Mouse (Mus musculus): Measurements from ENCODE around the gene Lgr4.
"Not testable (repeated sequence)": the region's sequence is repeated elsewhere in the genome, so short reads cannot be mapped to it uniquely, and the experiment has no call there.

Lgr4 gene

DNA sequence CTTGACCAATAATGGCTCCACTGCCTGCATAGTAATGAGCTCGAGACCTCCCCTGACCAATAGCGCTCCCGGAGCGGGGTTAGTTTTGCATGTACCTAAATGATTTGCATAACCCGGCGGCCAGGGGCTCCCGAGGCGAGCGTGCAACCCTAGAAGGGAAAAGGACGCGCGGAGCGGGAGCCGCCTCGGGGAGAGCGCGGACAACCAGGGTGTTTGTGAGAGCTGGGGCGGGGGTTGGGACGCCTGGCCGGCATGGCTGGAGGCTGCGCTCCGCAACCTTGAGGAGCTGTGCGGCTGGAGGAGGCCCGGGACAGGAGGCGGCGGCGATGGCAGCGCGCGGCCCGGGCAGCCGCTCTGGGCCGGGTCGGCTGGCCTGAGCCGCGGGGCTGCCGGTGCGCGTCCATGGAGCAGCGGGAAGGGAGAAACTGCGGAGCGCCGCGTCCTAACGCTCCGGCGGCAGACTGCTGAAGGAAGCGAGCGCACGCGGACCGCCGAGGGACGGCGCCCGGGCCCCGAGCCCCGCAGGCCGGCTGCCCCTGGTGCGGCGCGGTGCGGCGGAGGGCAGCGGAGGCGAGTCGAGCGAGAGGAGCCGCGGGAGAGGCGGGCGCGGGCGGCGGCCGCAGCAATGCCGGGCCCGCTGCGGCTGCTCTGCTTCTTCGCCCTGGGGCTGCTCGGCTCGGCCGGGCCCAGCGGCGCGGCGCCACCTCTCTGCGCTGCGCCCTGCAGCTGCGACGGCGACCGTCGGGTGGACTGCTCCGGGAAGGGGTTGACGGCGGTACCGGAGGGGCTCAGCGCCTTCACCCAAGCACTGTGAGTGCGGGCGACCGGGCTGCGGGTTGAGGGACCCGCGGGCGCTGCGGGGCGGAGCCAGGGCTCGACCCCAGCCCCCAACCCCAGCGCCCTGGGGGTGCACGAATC is at the start of gene Lgr4:
Gene Lgr4 (plus strand): TSS at position 152 of the 918 bp plus-strand sequence.
- peak; percentile 94 to 96 for DNase-seq

DNA sequence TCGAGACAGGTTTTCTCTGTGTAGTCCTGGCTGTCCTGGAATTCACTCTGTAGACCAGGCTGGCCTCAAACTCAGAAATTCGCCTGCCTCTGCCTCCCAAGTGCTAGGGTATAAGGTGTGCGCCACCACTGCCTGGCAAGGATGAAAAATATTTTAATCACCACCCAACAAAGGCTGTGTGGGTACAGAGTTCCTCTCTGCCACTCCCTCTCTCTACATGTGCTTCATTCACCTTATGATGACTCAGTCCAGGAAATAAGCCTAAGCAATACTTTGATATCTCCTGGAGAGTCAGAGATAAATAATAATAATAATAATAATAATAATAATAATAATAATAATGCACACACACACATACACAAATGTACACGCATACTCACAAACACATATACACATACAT is 38.0 kb upstream of the Lgr4 start:
- not testable (repeated sequence) for DNase-seq

DNA sequence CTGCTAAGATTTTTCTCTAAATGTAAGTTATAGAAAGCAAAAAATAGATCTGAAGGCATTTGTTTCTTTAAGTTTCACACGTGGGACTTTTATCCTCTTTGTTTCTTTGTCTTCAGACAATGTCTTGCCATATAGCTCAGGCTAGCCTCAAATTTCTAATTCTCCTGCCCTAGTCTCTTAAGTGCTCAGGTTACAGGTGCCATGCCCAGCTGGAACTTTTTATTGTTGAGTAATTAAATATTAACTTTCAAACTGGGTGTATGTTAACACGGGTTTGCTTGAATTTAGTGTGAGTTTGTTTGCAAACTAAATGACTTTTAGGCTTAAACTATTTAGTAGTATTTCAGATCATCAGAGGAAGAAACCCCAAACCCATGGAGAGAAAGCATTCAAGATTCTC is 36.3 kb upstream of the Lgr4 start:
- no peak for DNase-seq

DNA sequence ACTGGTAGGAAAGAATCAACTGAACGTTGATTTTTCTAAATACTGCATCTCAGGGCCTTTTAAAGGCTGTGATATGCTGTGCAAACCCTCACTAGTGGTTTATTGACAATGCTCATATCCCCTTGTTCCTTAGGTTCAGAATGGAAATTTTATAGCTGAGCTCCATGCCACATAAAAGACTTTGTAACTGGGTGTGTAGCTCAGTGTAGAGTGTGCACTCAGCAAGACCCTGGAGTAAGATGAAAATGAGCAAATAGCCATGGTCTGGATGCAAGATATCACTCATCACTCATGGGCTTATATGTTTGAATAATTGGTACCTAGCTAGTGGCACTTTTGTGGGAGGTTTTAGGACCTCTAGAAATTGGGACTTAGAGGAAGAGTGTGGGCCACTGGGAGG is 35.8 kb upstream of the Lgr4 start:
- DNase-seq, result no peak

DNA sequence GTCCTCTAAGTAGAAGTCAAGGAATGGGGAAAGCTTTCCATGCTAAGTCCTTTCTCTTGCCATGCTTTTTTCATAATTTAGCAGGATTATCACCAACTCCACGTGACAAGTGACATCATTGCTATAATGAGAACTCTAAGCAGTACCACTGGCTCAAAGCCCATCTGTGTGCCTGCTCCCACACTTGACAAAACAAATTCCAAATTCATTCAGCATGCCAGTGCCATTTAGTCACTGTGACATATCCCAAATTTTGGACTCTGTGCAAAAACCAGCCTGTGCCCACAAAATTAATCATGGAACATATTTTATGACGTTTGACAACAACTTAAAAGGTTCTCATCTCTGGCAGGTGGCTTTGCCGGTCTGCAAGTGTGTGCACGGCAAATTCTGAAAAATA is 33.3 kb upstream of the Lgr4 start:
- peak; percentile 34 to 64 for DNase-seq

DNA sequence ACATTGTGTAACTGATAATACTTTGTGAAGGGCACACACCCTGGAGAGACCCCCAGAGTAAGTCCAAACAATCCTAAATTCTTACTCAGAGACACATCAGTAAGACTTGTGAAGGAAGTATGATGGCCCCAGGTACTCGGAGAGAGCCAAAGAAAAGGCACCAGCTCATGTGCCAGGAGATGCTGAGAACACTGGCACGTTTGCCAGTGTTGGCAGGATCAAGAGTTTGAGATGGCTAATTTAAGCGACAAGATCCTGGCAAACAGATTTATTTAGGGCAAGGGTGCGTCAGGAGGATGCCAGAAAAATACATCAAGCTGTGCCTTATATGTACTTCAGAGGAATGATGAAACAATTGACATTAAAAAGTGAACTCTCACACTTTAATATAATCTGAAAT is 32.9 kb upstream of the Lgr4 start:
- DNase-seq, result peak; percentile 72 to 82

DNA sequence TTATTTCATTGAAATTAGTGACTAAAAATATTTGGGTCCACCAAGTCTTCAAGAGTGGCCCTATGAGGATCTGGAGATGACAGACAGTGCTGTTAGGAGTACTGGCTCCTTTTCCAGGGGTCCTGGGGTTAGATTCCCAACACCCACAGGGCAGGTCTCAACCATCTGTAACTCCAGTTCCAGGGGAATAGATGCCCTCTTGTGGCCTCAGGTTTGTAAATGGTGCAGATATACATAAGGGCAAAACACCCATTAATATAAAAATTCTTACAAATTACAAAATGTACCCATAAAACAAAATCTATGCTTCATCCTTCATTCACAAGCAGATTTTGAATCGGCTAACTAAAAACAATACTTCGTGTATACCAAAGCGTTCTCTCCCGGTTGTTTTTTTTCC is 27.4 kb upstream of the Lgr4 start:
- DNase-seq, result no peak

DNA sequence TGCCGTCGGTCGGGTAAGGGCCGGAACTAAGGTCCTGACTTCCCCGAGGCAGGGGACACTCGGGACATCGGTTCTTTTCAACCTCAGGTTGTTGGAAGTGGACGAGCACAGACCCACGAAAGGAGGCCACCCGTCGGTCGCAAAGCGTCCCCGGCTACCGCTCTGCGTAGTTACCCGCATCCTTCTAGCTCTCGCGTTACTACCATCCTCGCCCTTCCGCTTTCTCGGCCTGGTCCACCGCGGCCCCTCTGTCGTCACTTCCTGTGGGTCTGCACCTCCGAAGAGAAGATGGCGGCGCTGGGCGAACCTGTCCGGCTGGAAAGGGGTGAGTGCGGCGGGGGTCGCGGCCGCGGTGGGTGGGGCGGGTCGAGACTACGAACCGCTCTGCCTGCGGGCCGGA is 26.9 kb upstream of the Lgr4 start, which contains the start of gene Lin7c:
Gene Lin7c (plus strand): TSS at position 257 of the 400 bp plus-strand sequence.
- DNase-seq, result peak; percentile 92 to 93

DNA sequence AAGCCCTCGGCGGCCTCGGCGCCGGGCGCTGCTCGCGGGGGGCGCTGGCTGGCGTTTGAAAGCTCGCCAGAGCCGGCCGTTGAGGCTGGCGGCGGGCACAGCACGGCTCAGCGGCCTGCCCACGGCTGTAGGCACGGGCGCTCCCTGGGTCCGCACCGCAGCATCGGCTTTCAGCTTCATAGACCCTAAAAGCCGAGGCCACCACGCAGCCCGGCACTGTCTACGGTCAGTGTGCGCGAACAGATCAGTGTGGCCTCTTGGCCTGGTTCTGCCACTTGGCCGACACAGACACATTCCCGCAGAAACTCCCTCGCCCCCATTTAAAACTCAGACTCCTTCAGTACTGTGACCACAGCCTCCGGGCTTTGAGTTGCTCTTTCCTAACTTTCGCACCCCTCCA is 26.4 kb upstream of the Lgr4 start:
- no peak for DNase-seq

DNA sequence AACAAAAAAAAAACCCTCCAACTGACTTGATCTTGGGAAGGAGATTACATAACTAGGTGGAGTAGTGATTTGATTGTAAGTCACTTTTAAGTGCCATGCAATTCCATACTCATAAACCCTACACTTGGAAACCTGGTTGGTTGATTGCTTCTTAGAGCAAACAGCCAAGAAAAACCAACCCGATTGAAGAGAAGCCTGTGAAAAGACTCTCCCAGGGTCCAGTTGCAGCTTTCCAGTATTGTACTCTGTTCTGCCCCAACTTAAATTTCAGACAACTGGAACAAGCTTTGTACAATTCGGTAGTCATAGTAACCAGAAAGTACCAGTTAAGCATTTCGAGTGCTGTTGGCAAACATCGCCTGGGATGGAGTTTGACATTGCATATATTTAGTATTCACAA is 26.0 kb upstream of the Lgr4 start:
- no peak for DNase-seq

DNA sequence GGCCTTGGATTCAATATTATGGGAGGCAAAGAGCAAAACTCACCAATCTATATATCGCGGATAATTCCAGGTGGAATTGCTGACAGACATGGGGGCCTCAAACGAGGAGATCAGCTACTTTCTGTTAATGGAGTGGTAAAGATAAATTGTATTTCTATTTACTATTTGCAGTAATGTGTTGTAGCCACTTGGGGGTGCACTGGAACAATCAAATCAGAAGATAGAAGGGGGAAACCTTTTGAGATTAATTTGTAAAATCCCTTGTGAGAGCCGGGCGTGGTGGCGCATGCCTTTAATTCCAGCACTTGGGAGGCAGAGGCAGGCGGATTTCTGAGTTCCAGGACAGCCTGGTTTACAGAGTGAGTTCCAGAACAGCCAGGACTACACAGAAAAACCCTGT is 21.1 kb upstream of the Lgr4 start:
- no peak for DNase-seq

DNA sequence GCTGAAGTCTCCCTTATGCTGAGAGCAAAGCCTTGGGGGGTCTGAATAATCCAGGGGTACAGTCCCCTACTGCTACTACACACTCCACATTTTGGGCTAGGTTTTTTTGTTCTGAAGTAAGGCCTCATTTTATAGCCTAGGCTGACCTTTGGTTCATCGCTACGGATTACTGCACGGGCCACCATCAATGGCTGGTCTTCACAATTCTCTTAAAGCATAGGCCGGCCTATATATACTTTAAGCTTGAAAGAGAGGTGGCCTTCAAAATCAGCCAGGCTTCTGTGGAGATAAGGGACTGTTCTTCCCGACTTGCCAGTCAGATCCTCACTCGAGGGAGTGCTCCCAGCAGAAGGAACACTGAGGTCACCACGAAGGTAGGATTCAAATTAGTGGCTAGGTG is 14.6 kb upstream of the Lgr4 start:
- no peak for DNase-seq

DNA sequence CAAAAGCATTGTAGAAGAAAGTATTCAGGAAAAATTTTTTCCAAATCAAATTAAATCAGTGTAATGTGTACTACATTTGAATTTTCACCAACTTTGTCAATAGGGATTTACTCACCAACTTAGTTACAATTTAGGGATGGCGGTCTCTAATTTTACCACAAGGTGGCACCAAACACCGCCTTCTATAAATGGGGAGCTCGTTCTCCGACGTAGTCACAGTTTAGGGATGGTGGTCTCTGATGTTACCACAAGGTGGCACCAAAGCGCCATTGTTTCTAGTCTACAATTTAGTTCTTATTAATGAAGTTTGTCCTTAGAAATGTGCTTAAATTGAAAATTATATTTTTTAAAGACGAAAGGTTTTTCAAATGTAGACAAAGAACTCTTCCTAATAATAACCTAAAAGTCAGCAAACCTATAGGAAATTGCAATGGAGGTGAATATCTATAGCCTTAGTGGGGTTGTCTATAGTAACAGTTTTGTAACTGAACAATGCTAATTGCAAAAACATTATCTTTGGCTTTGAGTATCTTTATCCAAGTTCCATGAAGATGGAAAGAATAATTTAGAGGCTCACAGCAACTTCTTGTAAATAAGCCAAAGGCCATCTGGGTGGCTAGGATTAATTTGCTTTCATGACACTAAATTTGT is 13.2 kb upstream of the Lgr4 start:
- peak; percentile 86 to 93 for DNase-seq

DNA sequence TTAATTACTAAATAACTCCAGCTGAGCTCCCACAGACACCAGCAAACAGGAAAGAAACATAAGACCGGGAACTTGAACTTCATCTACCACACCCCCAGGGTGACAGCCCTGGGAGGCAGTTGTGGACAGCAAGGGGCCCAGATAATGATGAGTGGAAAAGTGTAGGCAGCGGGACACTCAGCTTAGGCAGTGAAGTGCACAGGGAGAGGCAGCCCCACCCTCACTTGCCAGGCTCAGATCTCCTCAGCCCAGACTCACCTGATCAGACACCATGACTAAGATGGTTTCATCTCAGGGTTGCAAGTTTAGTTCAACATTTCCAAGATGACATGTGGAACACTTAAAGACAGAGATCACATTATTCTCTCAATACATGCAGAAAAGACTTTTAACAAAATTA is 8.3 kb upstream of the Lgr4 start:
- DNase-seq, result no peak

DNA sequence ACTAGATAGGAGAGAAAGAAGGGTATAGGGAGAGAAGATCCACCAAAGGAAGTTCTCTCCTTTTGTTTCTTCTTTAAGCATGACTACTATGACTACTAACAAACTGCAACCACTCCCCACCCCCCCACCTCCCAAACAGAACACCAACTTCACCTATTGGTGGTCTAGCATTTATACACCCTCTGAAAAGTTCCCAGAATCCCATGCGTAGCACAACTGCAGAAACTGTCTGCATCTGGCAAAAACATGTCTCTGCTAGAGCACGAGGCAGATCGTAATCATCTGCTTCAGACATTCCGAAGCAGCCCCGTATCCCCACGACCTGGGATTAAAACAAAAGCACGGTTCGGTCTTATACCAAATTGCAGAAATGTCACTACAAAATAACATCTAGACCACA is 5.2 kb upstream of the Lgr4 start:
- no peak for DNase-seq

DNA sequence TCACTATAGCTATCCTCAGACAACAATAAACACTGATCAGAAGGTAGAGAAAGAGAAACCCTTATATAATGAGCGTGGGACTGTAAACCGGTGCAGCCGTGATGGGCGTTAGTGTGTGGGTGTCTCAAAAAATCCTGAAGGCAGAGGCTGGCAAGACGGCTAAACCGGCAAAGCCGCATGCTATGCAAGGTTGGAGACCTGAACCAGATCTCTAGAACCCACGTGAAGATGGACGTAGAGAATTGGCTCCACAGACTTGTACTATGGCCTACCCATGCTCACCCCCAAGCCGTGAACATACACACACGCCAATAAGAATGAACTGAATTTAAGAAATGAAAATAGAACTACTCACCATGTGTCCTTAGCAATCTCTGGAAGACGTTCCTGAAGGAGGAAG is 4.7 kb upstream of the Lgr4 start:
- DNase-seq, result no peak

DNA sequence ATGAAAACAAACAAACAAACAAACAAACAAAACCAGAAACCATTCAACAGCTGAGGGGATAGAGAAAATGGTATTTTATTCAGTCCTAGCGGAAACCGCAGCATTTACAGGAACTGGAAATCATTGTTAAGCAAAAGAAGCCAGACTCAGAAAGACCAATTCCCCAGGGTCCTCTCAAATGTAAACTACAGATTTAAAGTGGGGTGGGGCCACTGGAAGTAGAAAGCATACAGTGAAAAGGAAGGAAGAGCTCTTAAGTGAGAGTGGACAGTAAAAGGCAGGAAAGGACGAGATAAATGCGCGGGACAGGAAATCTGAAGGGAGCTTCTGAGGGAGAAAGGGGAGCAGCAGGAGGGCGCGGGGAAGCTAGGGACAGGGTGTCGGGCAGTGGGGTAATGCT is 4.2 kb upstream of the Lgr4 start:
- DNase-seq, result no peak

DNA sequence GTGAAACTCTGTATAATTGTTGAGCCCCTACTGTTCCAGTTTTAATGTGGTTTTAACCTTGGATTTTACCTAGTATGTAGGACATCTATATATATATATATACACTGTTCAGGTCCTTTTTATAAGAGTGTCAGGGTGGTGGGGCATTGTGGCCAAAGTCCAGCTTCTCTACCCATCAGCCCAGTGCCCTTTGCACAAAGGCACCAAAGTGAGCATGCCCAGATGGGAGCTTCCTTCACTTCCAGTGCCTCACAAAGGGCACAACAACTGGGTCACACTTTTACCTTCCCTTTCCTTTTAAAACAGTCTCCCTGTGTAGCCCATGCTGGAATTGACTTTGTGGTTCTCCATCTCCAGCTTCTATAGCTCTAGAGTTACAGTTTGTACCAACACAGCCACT is 2.8 kb upstream of the Lgr4 start:
- no peak for DNase-seq

DNA sequence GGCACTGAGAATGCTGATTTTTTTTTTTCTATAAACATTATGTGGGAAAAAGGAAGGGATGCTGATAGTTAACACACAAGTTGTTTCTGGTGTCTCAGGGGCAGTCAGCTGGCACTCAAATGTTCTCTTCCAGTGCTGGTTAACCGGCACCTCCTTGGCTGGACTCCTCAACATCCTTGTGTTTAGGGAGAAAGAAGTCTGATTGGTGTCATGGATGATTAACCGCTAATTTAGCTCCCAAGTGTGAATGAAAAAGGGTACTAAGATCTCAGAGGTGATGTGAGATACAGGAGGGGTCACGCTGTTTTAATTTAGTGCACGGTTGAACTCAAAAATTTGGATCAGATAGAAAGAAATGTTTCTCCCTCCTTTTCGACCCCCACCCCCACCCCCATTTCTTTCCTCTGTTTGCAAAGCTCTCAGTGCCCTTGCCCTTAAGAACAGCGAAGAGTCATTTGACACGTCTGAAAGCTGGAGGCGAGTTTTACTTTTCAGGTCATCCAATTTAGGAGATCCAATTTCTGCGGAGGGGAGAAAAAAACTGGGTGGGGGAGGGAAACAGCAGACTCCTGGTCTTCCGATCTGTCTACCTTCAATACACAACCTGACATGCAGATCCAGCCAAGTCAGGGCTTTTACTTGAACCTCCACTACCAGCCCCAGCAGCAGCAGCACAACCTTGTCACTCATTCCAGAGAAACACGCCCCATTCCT is 508 bp upstream of the Lgr4 start:
- DNase-seq, result no peak

DNA sequence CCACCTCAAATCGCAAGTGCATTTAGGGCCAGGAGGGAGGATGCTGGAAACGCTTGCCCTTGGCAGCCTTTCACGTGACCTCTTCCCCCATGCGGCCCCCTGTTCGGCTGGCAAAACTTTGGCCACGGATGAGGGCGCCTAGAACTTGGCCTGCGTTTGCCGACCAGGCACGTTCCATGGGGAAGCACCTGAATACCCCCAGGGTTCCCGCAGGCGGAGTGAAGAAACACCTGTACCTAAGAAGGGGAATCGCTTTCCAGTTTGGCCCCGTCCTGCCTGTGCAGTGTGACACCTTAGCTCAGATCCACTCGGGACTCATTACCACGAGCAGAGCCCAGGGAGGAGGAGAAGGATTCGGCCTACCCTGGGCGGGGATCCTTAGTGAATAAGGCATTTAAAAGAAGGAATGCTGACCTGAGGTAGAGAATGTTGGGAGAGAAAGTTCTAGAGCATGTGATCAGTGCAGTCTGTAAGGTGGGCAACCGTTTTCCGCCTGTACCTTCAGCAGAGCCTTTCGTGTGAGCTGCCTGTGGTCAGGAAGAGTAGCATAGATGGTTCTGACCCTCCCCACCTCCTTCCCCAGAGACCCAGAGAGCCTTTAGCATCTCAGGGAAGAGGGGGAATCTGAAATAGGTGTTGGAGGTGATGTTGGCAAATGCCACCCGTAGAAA is 1.3 kb downstream of the Lgr4 start:
- peak; percentile 38 to 41 for DNase-seq

DNA sequence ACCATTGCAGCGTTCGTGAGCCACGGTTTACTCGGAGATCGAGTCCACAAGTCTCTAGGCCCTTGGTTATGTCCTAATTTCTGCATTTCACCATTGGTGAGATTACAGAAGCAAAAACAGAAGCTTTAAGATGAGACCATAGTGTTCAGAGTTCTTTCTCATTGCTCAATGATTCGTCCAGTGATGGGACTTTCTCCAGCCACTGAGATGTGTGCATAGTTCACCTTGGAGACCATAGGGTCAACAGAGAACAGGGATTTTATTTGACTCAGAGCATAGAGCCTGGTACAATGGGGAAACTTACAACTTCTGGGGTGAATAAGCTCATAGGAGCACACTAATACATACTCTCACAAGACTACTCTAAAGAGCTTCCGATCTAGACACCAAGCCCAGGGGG is 3.0 kb downstream of the Lgr4 start:
- no peak for DNase-seq

DNA sequence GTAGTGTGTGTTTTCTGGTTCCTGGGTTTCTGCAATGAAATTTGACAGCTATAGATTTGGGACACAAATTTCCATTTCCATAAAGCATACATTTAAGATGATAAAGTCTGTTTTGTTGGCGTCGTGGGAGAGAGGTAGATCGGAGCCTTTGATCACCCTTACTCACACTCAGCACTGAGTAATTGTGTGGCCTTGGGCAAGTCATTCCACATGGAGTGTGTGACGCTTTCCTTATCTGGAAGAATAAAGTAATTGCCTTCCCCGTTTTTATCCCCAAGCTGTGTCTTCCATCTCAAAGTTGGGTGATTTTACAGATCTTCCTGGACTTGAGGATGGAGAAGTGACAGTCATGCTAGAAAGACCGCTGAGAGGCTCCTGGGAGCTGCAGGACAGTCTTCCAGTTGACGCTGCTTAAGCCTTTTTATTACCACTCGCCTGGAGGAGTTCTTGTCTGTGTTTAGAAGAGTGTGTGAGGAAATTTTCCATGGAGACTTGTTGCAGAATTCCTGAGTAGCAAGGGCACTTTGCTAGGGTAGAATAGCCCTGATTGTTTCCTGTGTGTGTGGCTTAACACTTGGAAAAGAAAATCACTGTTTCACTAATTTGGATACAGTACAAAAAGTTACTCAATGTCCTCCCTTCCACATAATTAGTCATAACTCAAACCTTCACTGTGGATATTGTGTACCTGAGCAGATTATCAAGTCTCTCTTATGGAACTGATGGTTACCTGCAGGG is 4.0 kb downstream of the Lgr4 start:
- no peak for DNase-seq
